ENCODE assay signal across 32 mouse cellular contexts in the genomic region with DNA sequence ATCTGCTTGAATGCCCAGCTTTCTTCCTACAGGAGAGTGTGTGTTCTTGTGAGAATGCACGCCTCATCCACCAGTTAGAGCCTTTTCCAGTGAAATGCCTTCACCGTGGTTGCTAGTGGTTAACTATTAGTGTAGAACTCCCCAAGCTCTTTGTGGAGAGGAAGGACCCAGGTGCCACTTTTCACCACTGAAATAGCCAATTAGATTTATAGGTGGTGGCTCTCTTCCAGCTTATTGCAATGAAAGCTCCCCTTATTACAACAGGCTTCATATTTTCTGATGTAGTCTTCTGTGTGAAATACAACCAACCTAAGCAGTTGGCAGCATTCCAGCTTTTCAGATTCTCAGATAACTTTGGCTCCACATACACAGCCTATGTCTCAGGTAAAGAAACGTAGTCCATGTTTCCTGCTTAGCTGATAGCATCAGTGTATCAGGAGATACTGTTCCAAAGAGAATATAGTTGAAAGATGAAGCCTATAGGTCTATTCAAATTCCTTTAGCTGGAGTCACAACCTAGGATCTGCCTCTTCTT.
DNase-seq lines count a peak whose midpoint lies in the region; ATAC-seq and TF ChIP-seq lines count a peak whose summit lies in the region.
"Had no signal": no experiment of that assay in that cellular context is flagged by ENCODE, and none has a peak within 500 bp of the region (broad histone marks: within the 10 kb centered on the region; RNA-seq: fewer than 3 reads in every experiment).

No protein-coding gene starts in this region.

- 53% methylated on average over 3 of the region's 3 CpGs for WGBS in limb, embryonic 12.5 days
- 83% methylated on average over 3 of the region's 3 CpGs for WGBS in limb, embryonic 10.5 days
- 55% methylated on average over 3 of the region's 3 CpGs for WGBS in heart, adult 2 months

- no peaks in the 10 kb centered on the region for H3K27me3 ChIP-seq in limb, embryonic 12.5 days
- no peaks in the 10 kb centered on the region for H3K27me3 ChIP-seq in limb, embryonic 10.5 days (ENCODE audit: low read depth, poor library complexity, severe bottlenecking)
- H3K27me3 ChIP-seq in heart, adult 2 months (ENCODE audit: control insufficient read depth, insufficient read depth, low read length) = no peaks in the 10 kb centered on the region
- H3K27me3 ChIP-seq: embryonic facial prominence, embryonic 13.5 days; forebrain, embryonic 13.5 days; heart, embryonic 12.5 days; hindbrain, embryonic 15.5 days; stomach, embryonic 15.5 days had no signal

- H3K4me2 ChIP-seq in limb, embryonic 12.5 days = no peak overlapping the region
- H3K4me2 ChIP-seq: embryonic facial prominence, embryonic 13.5 days; forebrain, embryonic 13.5 days; heart, embryonic 12.5 days; hindbrain, embryonic 15.5 days; midbrain, embryonic 11.5 days; stomach, embryonic 15.5 days had no signal

- no peak for TF ChIP-seq EP300 in heart, adult 2 months (IDR thresholded peaks at IDR 0.05; ENCODE audit: insufficient read depth, low read depth, low read length)

- peak; percentile 37; the same call in 1 of the 2 replicates for ATAC-seq in limb, embryonic 12.5 days (ENCODE audit: insufficient number of reproducible peaks, insufficient read depth, low FRiP score, low TSS enrichment, low read depth)
- ATAC-seq: activated CD4-positive, CD25-positive, alpha-beta regulatory T cell, adult 4 months; forebrain, embryonic 13.5 days had no signal

- H3K36me3 ChIP-seq in limb, embryonic 12.5 days = no peaks in the 10 kb centered on the region
- H3K36me3 ChIP-seq in limb, embryonic 10.5 days = no peaks in the 10 kb centered on the region
- no peaks in the 10 kb centered on the region for H3K36me3 ChIP-seq in heart, adult 2 months (ENCODE audit: control insufficient read depth, insufficient read depth, low read length)
- H3K36me3 ChIP-seq: embryonic facial prominence, embryonic 13.5 days; heart, embryonic 12.5 days; hindbrain, embryonic 15.5 days; stomach, embryonic 15.5 days had no signal

- no peak overlapping the region for H3K4me3 ChIP-seq in limb, embryonic 12.5 days (replicated peaks)
- no peak overlapping the region for H3K4me3 ChIP-seq in limb, embryonic 10.5 days
- no peak overlapping the region for H3K4me3 ChIP-seq in heart, adult 2 months
- H3K4me3 ChIP-seq: embryonic facial prominence, embryonic 13.5 days; erythroblast, embryonic 14.5 days; forebrain, embryonic 13.5 days; heart, embryonic 12.5 days; hindbrain, embryonic 15.5 days; stomach, embryonic 15.5 days had no signal

- no peak for DNase-seq in limb, embryonic 10.5 days (ENCODE audit: low spot score)
- DNase-seq in urinary bladder, postnatal 14 days (ENCODE audit: low spot score) = peak; percentile 19
- DNase-seq in urinary bladder, postnatal 4 days (ENCODE audit: low spot score in 2 of 2) = no peak
- peak; percentile 58 for DNase-seq in gonadal fat pad, adult 2 months (ENCODE audit: low read depth)
- no peak for DNase-seq in heart, adult 2 months
- DNase-seq in left cerebral cortex, postnatal 14 days (ENCODE audit: low spot score in 2 of 2) = no peak
- DNase-seq: adrenal gland, adult 2 months; adrenal gland, postnatal 36 days; B cell, adult 2 months; cerebellum, adult 9-10 months; cerebellum, postnatal 36 days; embryo, embryonic 11 days; gastrocnemius, postnatal 25 days; heart, adult 18-20 months; heart, postnatal 4 days; kidney, adult 11 months; kidney, postnatal 14 days; layer of hippocampus, adult 9-11 months; liver; lung, adult 2 months; lung, postnatal 14 days; right cerebral cortex, postnatal 25 days had no signal

- no peaks in the 10 kb centered on the region for H3K79me2 ChIP-seq in heart, adult 2 months (replicated peaks; ENCODE audit: control insufficient read depth, insufficient read depth, low read length)

- no peak for TF ChIP-seq POLR2A in heart, adult 2 months (IDR thresholded peaks at IDR 0.05; ENCODE audit: insufficient read depth, low read depth, low read length)

- H3K27ac ChIP-seq in limb, embryonic 12.5 days = no peak overlapping the region
- no peak overlapping the region for H3K27ac ChIP-seq in limb, embryonic 10.5 days
- H3K27ac ChIP-seq in heart, adult 2 months = no peak overlapping the region
- H3K27ac ChIP-seq: embryonic facial prominence, embryonic 13.5 days; forebrain, embryonic 13.5 days; hindbrain, embryonic 15.5 days; liver, embryonic 14.5 days; stomach, embryonic 15.5 days had no signal

- H3K9me3 ChIP-seq in limb, embryonic 12.5 days = no peaks in the 10 kb centered on the region
- no peaks in the 10 kb centered on the region for H3K9me3 ChIP-seq in limb, embryonic 10.5 days (replicated peaks)
- H3K9me3 ChIP-seq: embryonic facial prominence, embryonic 13.5 days; forebrain, embryonic 13.5 days; heart, embryonic 12.5 days; hindbrain, embryonic 15.5 days; stomach, embryonic 15.5 days had no signal

- no peak overlapping the region for H3K9ac ChIP-seq in limb, embryonic 12.5 days (replicated peaks)
- no peak overlapping the region for H3K9ac ChIP-seq in heart, adult 2 months (ENCODE audit: low read depth, low read length)
- H3K9ac ChIP-seq: embryonic facial prominence, embryonic 13.5 days; forebrain, embryonic 13.5 days; heart, embryonic 12.5 days; hindbrain, embryonic 15.5 days; liver, embryonic 14.5 days; stomach, embryonic 15.5 days had no signal

- intact Hi-C loops in heart, adult 2 months (cut with DNase I) = no loop called here
- intact Hi-C loops in left cerebral cortex, postnatal 14 days (cut with DNase I) = no loop called here

- no peak for TF ChIP-seq CTCF in heart, adult 2 months (IDR thresholded peaks at IDR 0.05)

- no peaks in the 10 kb centered on the region for H3K4me1 ChIP-seq in limb, embryonic 12.5 days (replicated peaks)
- no peaks in the 10 kb centered on the region for H3K4me1 ChIP-seq in limb, embryonic 10.5 days
- no peaks in the 10 kb centered on the region for H3K4me1 ChIP-seq in heart, adult 2 months (ENCODE audit: control insufficient read depth, insufficient read depth, low read length)
- H3K4me1 ChIP-seq: embryonic facial prominence, embryonic 13.5 days; forebrain, embryonic 13.5 days; heart, embryonic 12.5 days; hindbrain, embryonic 15.5 days; stomach, embryonic 15.5 days had no signal

Comparison
In these comparisons a context has a peak if more than half of its experiments do, and no peak if none do; other contexts are left out.
1. DNase-seq: peak in urinary bladder, postnatal 14 days (single experiment) and gonadal fat pad, adult 2 months (single experiment); none in limb, embryonic 10.5 days (single experiment), urinary bladder, postnatal 4 days (0 of 2), heart, adult 2 months (0 of 2) and left cerebral cortex, postnatal 14 days (0 of 2).